Mouse (Mus musculus) G1E (cell line): ENCODE measurements around the gene Fbxo46. TPM values are rescaled to one million over a fixed set of nuclear protein-coding genes. Genes with fewer than 3 reads are reported as not detected.
A peak's percentile ranks its signal among the peaks of the same experiment; 100 is the strongest.

Experiments
- ATAC-seq: 2 replicates; pipeline ENCODE4 v1.8.0; 2016; ENCODE audit warnings: mild to moderate bottlenecking; ENCODE audit not compliant: insufficient number of reproducible peaks, poor library complexity, low FRiP score, severe bottlenecking; ENCODE audit errors: extremely low read depth
- DNase-seq: peaks from one replicate; pipeline ENCODE4 v3.0.0; 2012; ENCODE audit warnings: low spot score
- H3K27me3 ChIP-seq: 2 replicates; pipeline ENCODE4 v1.6.1; 2012; ENCODE audit warnings: mild to moderate bottlenecking, low read length, inconsistent platforms; ENCODE audit not compliant: insufficient read depth
- H3K36me3 ChIP-seq: replicated peaks from 2 replicates; pipeline ENCODE3; 2012; ENCODE audit warnings: mild to moderate bottlenecking, inconsistent platforms
- H3K4me1 ChIP-seq: 2 replicates; pipeline ENCODE4 v1.6.1; 2012; ENCODE audit warnings: low read depth, low read length, inconsistent platforms, mixed read lengths; ENCODE audit not compliant: insufficient read depth
- H3K4me3 ChIP-seq: 2 replicates; pipeline ENCODE4 v1.5.1; 2012; ENCODE audit warnings: low read depth, mild to moderate bottlenecking, inconsistent platforms, low read length, moderate library complexity, mixed read lengths
- H3K9me3 ChIP-seq: replicated peaks from 2 replicates; pipeline ENCODE4 v1.6.1; 2012; ENCODE audit warnings: inconsistent platforms
- CTCF ChIP-seq: IDR thresholded peaks from 2 replicates; pipeline ENCODE4 v1.5.1; 2012; ENCODE audit warnings: low read depth, low read length, inconsistent platforms, mixed read lengths
- GATA1 ChIP-seq: IDR thresholded peaks from 2 replicates; pipeline ENCODE4 v1.6.1; 2012; ENCODE audit warnings: borderline replicate concordance, low read length, inconsistent platforms, mixed read lengths
- GATA2 ChIP-seq: IDR thresholded peaks from 2 replicates; pipeline ENCODE4 v1.6.1; 2012; ENCODE audit warnings: low read depth, low read length, inconsistent platforms, borderline replicate concordance
- POLR2AphosphoS5 ChIP-seq: IDR thresholded peaks from 2 replicates; pipeline ENCODE4 v1.6.1; 2012; ENCODE audit warnings: low read depth, low read length, inconsistent platforms; ENCODE audit not compliant: insufficient replicate concordance
- TAL1 ChIP-seq: conservative IDR thresholded peaks from 2 replicates; pipeline ENCODE4 v1.6.1; 2012; ENCODE audit warnings: low read depth, low read length, inconsistent platforms, mixed read lengths
- polyA plus RNA-seq: library from polyadenylated mRNA; stranded (reverse); fragments of >175 nt; gene quantifications from 2 replicates; pipeline ENCODE4 v1.2.3, GENCODE M21; 2012
- total RNA-seq, 2 experiments: library from RNA; stranded (forward) in 1 of 2; stranded (reverse) in 1 of 2; fragments of 200-1000 nt in 1 of 2; fragments of >200 nt in 1 of 2; fragmentation: Nextera tagmentation in 1 of 2; gene quantifications; 2 replicates each; pipeline ENCODE4 v1.2.3; 2014 to 2017

The Fbxo46 gene
- total and polyA plus RNA-seq, 3 experiments = 3.3 to 27.8 (median 7.2) TPM

GRCm38 (mm10) chr7:19169506-19169905 lies 49.8 kb downstream of the Fbxo46 start:
- Histone ChIP-seq H3K4me1 (peaks cover 47% of the 10 kb centered on the region), H3K27me3 (peaks cover 49% of the 10 kb centered on the region), H3K4me3 (no peak overlapping the region), H3K36me3 (no peaks in the 10 kb centered on the region), H3K9me3 (no peaks in the 10 kb centered on the region)
- TF ChIP-seq CTCF (no peak), POLR2AphosphoS5 (no peak), GATA2 (no peak), GATA1 (no peak)
- ATAC-seq (no peak), DNase-seq (no peak)

- no peak for TF ChIP-seq CTCF
- H3K9me3 ChIP-seq = no peaks in the 10 kb centered on the region
- ATAC-seq (no peak), DNase-seq (no peak)
- H3K27me3 ChIP-seq = peaks cover 43% of the 10 kb centered on the region
- no peak overlapping the region for H3K4me3 ChIP-seq
- no peaks in the 10 kb centered on the region for H3K36me3 ChIP-seq
- H3K4me1 ChIP-seq = peaks cover 41% of the 10 kb centered on the region
Observed at GRCm38 (mm10) chr7:19170142-19170541, 50.5 kb downstream of the Fbxo46 start.

GRCm38 (mm10) chr7:19171831-19172230 lies 52.2 kb downstream of the Fbxo46 start:
- TF ChIP-seq GATA2 = no peak
- TF ChIP-seq TAL1 = no peak
- no peak for TF ChIP-seq GATA1
- TF ChIP-seq POLR2AphosphoS5 = no peak
- no peak for TF ChIP-seq CTCF
- Histone ChIP-seq H3K4me1 (peaks cover 36% of the 10 kb centered on the region), H3K4me3 (no peak overlapping the region), H3K36me3 (no peaks in the 10 kb centered on the region), H3K9me3 (no peaks in the 10 kb centered on the region), H3K27me3 (peaks cover 54% of the 10 kb centered on the region)
- ATAC-seq = no peak
- DNase-seq = no peak

GRCm38 (mm10) chr7:19172874-19173273 lies 53.2 kb downstream of the Fbxo46 start:
- DNase-seq = peak; percentile 61
- peaks cover 56% of the 10 kb centered on the region for H3K27me3 ChIP-seq
- peaks cover 39% of the 10 kb centered on the region for H3K4me1 ChIP-seq
- H3K4me3 ChIP-seq = no peak overlapping the region; the same call in 1 of the 2 replicates
- no peaks in the 10 kb centered on the region for H3K9me3 ChIP-seq
- no peaks in the 10 kb centered on the region for H3K36me3 ChIP-seq
- TF ChIP-seq POLR2AphosphoS5 (no peak), GATA2 (no peak), CTCF (peak; percentile 51; the same call in 1 of the 2 replicates)
- peak; percentile 63 for ATAC-seq

- TF ChIP-seq POLR2AphosphoS5 (no peak), GATA1 (no peak), GATA2 (no peak), TAL1 (no peak), CTCF (no peak)
- Histone ChIP-seq H3K27me3 (peaks cover 44% of the 10 kb centered on the region), H3K36me3 (no peaks in the 10 kb centered on the region), H3K9me3 (peaks cover 9% of the 10 kb centered on the region), H3K4me3 (no peak within 1 kb of the TSS), H3K4me1 (peaks cover 58% of the 10 kb centered on the region)
- ATAC-seq = no peak
- DNase-seq = no peak
Observed at GRCm38 (mm10) chr7:19175708-19176515, 56.3 kb downstream of the Fbxo46 start, which contains the start of gene Eml2. TSS of gene Eml2 (plus strand) at chr7:19176421.

- Histone ChIP-seq H3K36me3 (no peaks in the 10 kb centered on the region), H3K9me3 (peaks cover 9% of the 10 kb centered on the region), H3K4me3 (no peak overlapping the region), H3K27me3 (peaks cover 44% of the 10 kb centered on the region), H3K4me1 (peaks cover 64% of the 10 kb centered on the region)
- no peak for ATAC-seq
- no peak for DNase-seq
- TF ChIP-seq GATA1 = no peak
- TF ChIP-seq TAL1 = no peak
- TF ChIP-seq GATA2 = no peak
- TF ChIP-seq POLR2AphosphoS5 = no peak
- no peak for TF ChIP-seq CTCF
Observed at GRCm38 (mm10) chr7:19176516-19176947, 56.9 kb downstream of the Fbxo46 start.
